Mouse (Mus musculus) forebrain, embryonic 12.5 days (tissue): ENCODE results near the gene Ppp2r5a. TPM values are rescaled to one million over a fixed set of nuclear protein-coding genes. Genes with fewer than 3 reads are reported as not detected.
"Not testable (repeated sequence)": the region's sequence is repeated elsewhere in the genome, so short reads cannot be mapped to it uniquely, and the experiment has no call there.

Experiments
- ATAC-seq: fragments of 200-750 bp; cut with Nextera tagmentation; 2 replicates; pipeline ENCODE4 v1.8.0; 2017; ENCODE audit warnings: moderate TSS enrichment; ENCODE audit not compliant: low FRiP score
- H3K27ac ChIP-seq: fragments of 300-500 bp; sonication (generic); 2 replicates; pipeline ENCODE4 v1.5.1; 2016; ENCODE audit warnings: mild to moderate bottlenecking
- H3K27me3 ChIP-seq: fragments of 300-500 bp; sonication (generic); 2 replicates; pipeline ENCODE4 v1.6.1; 2016; ENCODE audit warnings: mild to moderate bottlenecking
- H3K36me3 ChIP-seq: fragments of 300-500 bp; sonication (generic); replicated peaks from 2 replicates; pipeline ENCODE4 v1.6.1; 2016; ENCODE audit warnings: mild to moderate bottlenecking
- H3K4me1 ChIP-seq: fragments of 300-500 bp; sonication (generic); 2 replicates; pipeline ENCODE4 v1.6.1; 2016
- H3K4me2 ChIP-seq: fragments of 300-500 bp; sonication (generic); 2 replicates; pipeline ENCODE4 v1.6.1; 2016; ENCODE audit warnings: mild to moderate bottlenecking, moderate library complexity
- H3K4me3 ChIP-seq: fragments of 300-500 bp; sonication (generic); replicated peaks from 2 replicates; pipeline ENCODE4 v1.5.1; 2016; ENCODE audit warnings: mild to moderate bottlenecking
- H3K9ac ChIP-seq: fragments of 300-500 bp; sonication (generic); 2 replicates; pipeline ENCODE4 v1.6.1; 2016; ENCODE audit warnings: mild to moderate bottlenecking
- H3K9me3 ChIP-seq: fragments of 300-500 bp; sonication (generic); 2 replicates; pipeline ENCODE4 v1.6.1; 2016
- WGBS: fragments of 180-500 bp; shearing (Covaris S2); methylation state at CpG from one replicate; pipeline ENCODE4 v1.1.7; 2016; 5-methylcytosine and 5-hydroxymethylcytosine counted together
- polyA plus RNA-seq: library from polyadenylated mRNA; unstranded; fragments of >200 nt; fragmentation: Nextera tagmentation; extraction: Ambion mirVana; gene quantifications from 2 replicates; pipeline ENCODE4 v1.2.1, GENCODE M21; 2016

Ppp2r5a gene
- polyA plus RNA-seq, 1 experiment from 2014 or later, result 12.2 TPM

DNA sequence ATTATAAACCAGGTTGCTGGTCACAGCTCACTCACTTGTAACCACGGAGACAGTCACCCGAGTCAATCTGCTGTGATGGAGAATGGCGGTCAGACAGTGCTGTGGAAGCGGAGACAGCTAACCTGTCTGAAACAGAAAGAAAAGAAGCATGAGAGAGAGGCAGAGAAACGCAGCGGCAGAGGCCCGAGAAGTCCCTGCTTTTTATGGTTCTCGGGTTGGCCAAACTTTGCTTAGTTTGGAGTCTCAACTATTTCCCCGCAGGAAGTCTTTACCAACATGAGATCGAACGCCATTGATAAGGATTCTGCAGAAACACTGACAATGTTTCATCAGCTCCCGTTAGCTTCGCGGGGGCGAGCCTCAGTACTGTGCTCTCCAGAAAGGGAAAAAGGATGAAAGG, 29.0 kb upstream of the Ppp2r5a start:
- Histone ChIP-seq H3K9ac (no peak overlapping the region), H3K4me2 (no peak overlapping the region), H3K27me3 (no peaks in the 10 kb centered on the region), H3K4me3 (no peak overlapping the region), H3K9me3 (no peaks in the 10 kb centered on the region), H3K4me1 (peaks cover 18% of the 10 kb centered on the region), H3K27ac (no peak overlapping the region), H3K36me3 (no peaks in the 10 kb centered on the region)
- no peak for ATAC-seq
- 85% methylated on average over 15 of the region's 15 CpGs for WGBS

GRCm38 (mm10) chr1:191430121-191430520, 27.0 kb upstream of the Ppp2r5a start:
- no peak for ATAC-seq
- H3K9me3 ChIP-seq, result no peaks in the 10 kb centered on the region
- no peak overlapping the region for H3K4me2 ChIP-seq
- no peaks in the 10 kb centered on the region for H3K4me1 ChIP-seq
- WGBS, result 80% methylated on average over 7 of the region's 7 CpGs
- no peak overlapping the region for H3K9ac ChIP-seq
- no peak overlapping the region for H3K4me3 ChIP-seq
- no peaks in the 10 kb centered on the region for H3K27me3 ChIP-seq
- no peaks in the 10 kb centered on the region for H3K36me3 ChIP-seq
- no peak overlapping the region for H3K27ac ChIP-seq

DNA sequence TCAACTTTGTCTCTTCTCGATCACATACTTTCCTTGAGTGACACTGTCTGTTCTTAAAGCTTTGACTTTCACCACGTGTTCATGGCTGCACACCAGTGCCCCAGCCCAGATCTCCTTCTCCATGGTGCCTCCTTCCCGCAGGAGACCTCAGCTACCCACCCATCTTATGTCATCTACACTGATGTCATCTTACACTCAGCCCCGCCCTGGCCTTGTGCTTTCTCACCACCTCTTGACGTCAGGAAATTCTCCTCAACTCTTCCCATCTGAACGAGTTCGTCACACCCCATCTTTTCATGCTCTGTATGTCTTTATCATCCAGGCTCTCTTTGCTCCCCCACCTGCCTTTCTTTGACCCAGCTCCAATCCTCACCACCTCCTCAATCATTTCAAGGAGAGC, 22.8 kb upstream of the Ppp2r5a start:
- 82% methylated on average over 7 of the region's 7 CpGs for WGBS
- no peaks in the 10 kb centered on the region for H3K27me3 ChIP-seq
- ATAC-seq, result no peak

GRCm38 (mm10) chr1:191423201-191423600, 20.1 kb upstream of the Ppp2r5a start:
- Histone ChIP-seq H3K4me2 (no peak overlapping the region), H3K4me1 (0 out of 2 replicates have a peak, but pooled peaks cover 5% of the 10 kb centered on the region), H3K4me3 (no peak overlapping the region), H3K9ac (no peak overlapping the region), H3K36me3 (no peaks in the 10 kb centered on the region), H3K27me3 (no peaks in the 10 kb centered on the region), H3K27ac (no peak overlapping the region), H3K9me3 (no peaks in the 10 kb centered on the region)
- no peak for ATAC-seq
- 75% methylated on average over 2 of the region's 2 CpGs for WGBS

More for the DNA sequence above, 22.8 kb upstream of the Ppp2r5a start:
- Histone ChIP-seq H3K4me1 (no peaks in the 10 kb centered on the region), H3K9ac (no peak overlapping the region), H3K27ac (no peak overlapping the region), H3K9me3 (no peaks in the 10 kb centered on the region), H3K4me3 (no peak overlapping the region), H3K36me3 (no peaks in the 10 kb centered on the region), H3K4me2 (no peak overlapping the region)

DNA sequence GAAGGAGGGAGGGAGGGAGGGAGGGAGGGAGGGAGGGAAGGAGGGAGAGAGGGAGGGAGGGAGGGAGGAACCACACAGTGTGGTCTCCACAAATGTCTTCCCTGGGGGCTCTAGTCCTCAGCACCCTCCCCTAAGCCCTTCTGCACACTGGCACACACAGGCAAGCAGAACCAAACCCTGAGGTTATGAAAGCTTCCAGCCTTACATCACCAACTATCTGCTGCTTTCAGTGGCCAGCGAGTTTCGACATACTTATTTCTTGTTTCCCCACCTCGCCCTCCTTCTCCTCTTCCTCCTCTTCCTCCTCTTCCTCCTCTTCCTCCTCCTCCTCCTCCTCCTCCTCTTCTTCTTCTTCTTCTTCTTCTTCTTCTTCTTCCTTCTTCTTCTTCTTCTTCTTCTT, 19.6 kb upstream of the Ppp2r5a start:
- WGBS, result 73% methylated on average over 3 of the region's 3 CpGs
- ATAC-seq, H3K27me3 ChIP-seq, H3K27ac ChIP-seq, H3K9ac ChIP-seq, H3K9me3 ChIP-seq, H3K36me3 ChIP-seq, H3K4me1 ChIP-seq, H3K4me2 ChIP-seq, H3K4me3 ChIP-seq: not testable (repeated sequence)

DNA sequence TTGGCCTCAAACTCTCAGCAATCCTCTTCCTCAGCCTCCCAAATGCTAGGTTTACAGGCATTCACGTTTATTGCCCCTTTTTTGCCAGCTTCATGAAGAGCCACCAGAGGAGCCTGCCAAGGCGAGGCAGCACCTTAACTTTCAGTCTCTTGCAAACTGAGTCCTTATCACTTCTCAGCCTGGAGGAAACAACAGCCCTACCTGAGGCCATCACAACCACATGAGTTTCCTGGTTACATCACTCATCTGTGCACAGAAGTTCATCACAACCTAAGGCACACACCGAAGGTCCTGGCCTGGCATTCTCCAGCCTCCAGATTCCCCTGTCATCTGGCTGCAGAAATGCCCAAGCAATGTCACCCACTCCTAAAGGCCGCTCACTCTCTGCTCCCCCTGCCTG, 19.1 kb upstream of the Ppp2r5a start:
- no peaks in the 10 kb centered on the region for H3K27me3 ChIP-seq
- H3K4me1 ChIP-seq, result 0 out of 2 replicates have a peak, but pooled peaks cover 5% of the 10 kb centered on the region
- no peak overlapping the region for H3K4me2 ChIP-seq
- WGBS, result 66% methylated on average over 4 of the region's 4 CpGs
- no peak overlapping the region for H3K27ac ChIP-seq
- no peaks in the 10 kb centered on the region for H3K9me3 ChIP-seq
- no peaks in the 10 kb centered on the region for H3K36me3 ChIP-seq
- H3K4me3 ChIP-seq, result no peak overlapping the region
- ATAC-seq, result no peak
- H3K9ac ChIP-seq, result no peak overlapping the region

- 0 out of 2 replicates have a peak, but pooled peaks cover 7% of the 10 kb centered on the region for H3K4me1 ChIP-seq
- H3K27me3 ChIP-seq, result no peaks in the 10 kb centered on the region
- no peak for ATAC-seq
- H3K36me3 ChIP-seq, result no peaks in the 10 kb centered on the region
- no peak overlapping the region for H3K9ac ChIP-seq
- WGBS, result 58% methylated on average over 1 of the region's 1 CpGs
- H3K9me3 ChIP-seq, result no peaks in the 10 kb centered on the region
- no peak overlapping the region for H3K4me3 ChIP-seq
- no peak overlapping the region for H3K27ac ChIP-seq
- no peak overlapping the region for H3K4me2 ChIP-seq
Measured at GRCm38 (mm10) chr1:191421426-191421999, 18.4 kb upstream of the Ppp2r5a start.

- 0 out of 2 replicates have a peak, but pooled peaks cover 7% of the 10 kb centered on the region for H3K4me1 ChIP-seq
- no peak overlapping the region for H3K4me2 ChIP-seq
- no peak overlapping the region for H3K4me3 ChIP-seq
- H3K9ac ChIP-seq, result no peak overlapping the region
- H3K9me3 ChIP-seq, result no peaks in the 10 kb centered on the region
- H3K27me3 ChIP-seq, result no peaks in the 10 kb centered on the region
- ATAC-seq, result no peak
- no peak overlapping the region for H3K27ac ChIP-seq
- 69% methylated on average over 6 of the region's 6 CpGs for WGBS
- no peaks in the 10 kb centered on the region for H3K36me3 ChIP-seq
Measured at GRCm38 (mm10) chr1:191420930-191421404, 17.9 kb upstream of the Ppp2r5a start.

DNA sequence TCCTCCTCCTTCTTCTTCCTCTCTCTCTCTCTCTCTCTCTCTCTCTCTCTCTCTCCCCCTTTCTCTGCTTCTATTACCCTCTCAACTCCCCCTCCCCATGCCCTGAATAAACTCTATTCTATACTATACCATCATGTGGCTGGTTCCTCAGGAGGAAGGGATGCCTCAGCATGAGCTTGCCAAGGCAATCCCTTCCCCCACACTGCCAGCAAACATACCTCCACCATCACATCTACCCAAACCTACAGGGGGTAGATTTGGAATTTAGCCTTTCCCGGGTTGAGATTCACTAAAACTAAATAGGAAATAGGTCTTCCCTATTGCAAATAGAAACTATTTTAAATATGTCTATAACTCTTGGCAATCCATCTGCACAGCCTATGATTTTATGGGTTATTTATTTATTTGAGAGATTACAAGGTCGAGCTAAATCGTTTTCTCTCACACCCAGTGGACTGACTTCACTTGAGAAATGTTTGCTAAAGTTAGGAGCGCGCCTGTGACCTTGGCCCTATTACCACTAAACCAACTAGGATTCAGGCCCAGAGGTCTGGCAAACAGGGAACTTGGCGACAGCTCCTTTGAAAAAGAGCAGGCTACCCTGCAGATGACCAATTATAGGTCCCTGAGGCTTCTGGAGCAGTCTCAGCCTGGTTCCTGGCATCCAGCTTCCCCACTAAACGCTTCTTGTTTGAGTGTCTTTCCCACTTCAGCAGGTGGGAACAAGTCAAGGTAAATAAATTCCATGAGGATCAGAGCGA, 17.1 kb upstream of the Ppp2r5a start:
- 55% methylated on average over 8 of the region's 8 CpGs for WGBS
- no peaks in the 10 kb centered on the region for H3K9me3 ChIP-seq

DNA sequence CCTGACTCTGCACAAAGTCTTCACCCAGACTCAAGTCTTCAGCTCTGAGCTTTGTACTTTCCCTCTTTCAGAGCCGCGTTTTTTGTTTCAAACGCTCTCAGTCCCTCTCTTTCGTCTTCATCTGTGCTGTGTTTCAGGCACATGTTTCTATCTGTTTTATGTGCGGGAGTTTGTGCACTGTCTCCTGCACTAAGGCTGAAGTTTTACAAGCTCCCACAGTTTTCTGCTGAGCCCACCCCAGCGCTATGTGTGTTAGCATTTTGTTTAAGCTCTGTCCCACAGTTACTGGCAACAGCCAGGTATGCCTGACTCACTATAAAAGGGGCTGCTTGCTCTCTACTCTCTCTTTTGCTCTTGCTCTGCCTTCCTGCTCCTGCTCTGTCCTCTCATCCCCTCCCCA, 16.3 kb upstream of the Ppp2r5a start:
- H3K4me1 ChIP-seq, result 0 out of 2 replicates have a peak, but pooled peaks cover 7% of the 10 kb centered on the region
- H3K27me3 ChIP-seq, result no peaks in the 10 kb centered on the region
- 64% methylated on average over 6 of the region's 6 CpGs for WGBS
- no peak overlapping the region for H3K27ac ChIP-seq
- H3K4me2 ChIP-seq, result no peak overlapping the region
- ATAC-seq, result no peak
- H3K9ac ChIP-seq, result no peak overlapping the region
- H3K36me3 ChIP-seq, result no peaks in the 10 kb centered on the region
- H3K9me3 ChIP-seq, result no peaks in the 10 kb centered on the region
- H3K4me3 ChIP-seq, result no peak overlapping the region

More for the DNA sequence above, 17.1 kb upstream of the Ppp2r5a start:
- no peak overlapping the region for H3K4me2 ChIP-seq
- no peaks in the 10 kb centered on the region for H3K36me3 ChIP-seq
- no peaks in the 10 kb centered on the region for H3K27me3 ChIP-seq
- H3K4me3 ChIP-seq, result no peak overlapping the region
- ATAC-seq, result no peak
- 0 out of 2 replicates have a peak, but pooled peaks cover 7% of the 10 kb centered on the region for H3K4me1 ChIP-seq
- H3K9ac ChIP-seq, result no peak overlapping the region
- H3K27ac ChIP-seq, result no peak overlapping the region

DNA sequence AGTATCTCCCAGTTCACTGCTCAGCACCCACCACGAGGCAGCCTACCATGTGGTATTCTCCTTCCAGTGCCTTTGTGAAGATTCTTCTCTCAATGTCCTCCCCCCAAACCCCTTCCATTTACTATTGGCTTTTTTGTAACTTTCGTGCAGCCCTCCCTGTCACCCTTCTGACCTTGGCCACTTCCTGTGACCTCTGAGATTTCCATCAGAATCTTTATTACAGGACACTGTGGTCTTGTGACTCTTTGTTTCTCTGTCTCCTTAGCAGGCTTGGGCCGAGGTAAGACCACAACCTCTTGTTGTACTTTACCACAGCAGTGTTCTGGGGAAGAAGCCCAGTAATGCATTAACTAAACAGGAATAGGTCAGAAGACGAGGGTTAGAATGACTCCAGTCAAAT, 15.9 kb upstream of the Ppp2r5a start:
- H3K36me3 ChIP-seq, result no peaks in the 10 kb centered on the region
- H3K27ac ChIP-seq, result no peak overlapping the region
- WGBS, result 75% methylated on average over 4 of the region's 4 CpGs
- no peak overlapping the region for H3K9ac ChIP-seq
- ATAC-seq, result no peak
- 0 out of 2 replicates have a peak, but pooled peaks cover 7% of the 10 kb centered on the region for H3K4me1 ChIP-seq
- no peak overlapping the region for H3K4me2 ChIP-seq
- H3K4me3 ChIP-seq, result no peak overlapping the region
- no peaks in the 10 kb centered on the region for H3K27me3 ChIP-seq
- no peaks in the 10 kb centered on the region for H3K9me3 ChIP-seq

DNA sequence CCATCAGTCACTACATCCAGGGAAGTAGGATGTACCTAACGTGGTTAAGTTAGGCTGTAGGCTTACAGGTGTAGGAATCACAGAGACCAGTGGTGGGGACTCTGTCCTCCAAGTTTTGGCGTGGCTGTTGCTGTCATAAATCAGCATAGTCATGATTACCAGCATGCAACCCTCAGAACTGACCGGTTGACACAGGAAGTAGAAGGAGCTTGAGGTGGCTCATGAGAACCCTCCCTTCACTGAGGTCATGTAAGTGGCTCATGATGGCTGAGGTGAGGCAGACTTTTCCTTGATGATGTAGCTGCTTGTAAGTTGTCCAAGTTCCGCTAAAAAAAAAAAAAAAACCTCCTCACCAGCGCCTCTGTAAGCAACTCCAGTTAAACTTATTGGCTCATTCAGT, 14.0 kb upstream of the Ppp2r5a start:
- H3K9me3 ChIP-seq, result no peaks in the 10 kb centered on the region
- 0 out of 2 replicates have a peak, but pooled peaks cover 7% of the 10 kb centered on the region for H3K4me1 ChIP-seq
- no peaks in the 10 kb centered on the region for H3K27me3 ChIP-seq
- H3K9ac ChIP-seq, result no peak overlapping the region
- no peaks in the 10 kb centered on the region for H3K36me3 ChIP-seq
- 85% methylated on average over 5 of the region's 5 CpGs for WGBS
- no peak overlapping the region for H3K4me3 ChIP-seq
- no peak for ATAC-seq
- no peak overlapping the region for H3K27ac ChIP-seq
- H3K4me2 ChIP-seq, result no peak overlapping the region

GRCm38 (mm10) chr1:191416611-191417010, 13.5 kb upstream of the Ppp2r5a start:
- H3K9ac ChIP-seq, result no peak overlapping the region
- H3K4me1 ChIP-seq, result 0 out of 2 replicates have a peak, but pooled peaks cover 7% of the 10 kb centered on the region

More at GRCm38 (mm10) chr1:191416611-191417010, 13.5 kb upstream of the Ppp2r5a start:
- H3K36me3 ChIP-seq, result no peaks in the 10 kb centered on the region
- H3K27ac ChIP-seq, result no peak overlapping the region
- 20% methylated on average over 3 of the region's 3 CpGs for WGBS
- no peaks in the 10 kb centered on the region for H3K9me3 ChIP-seq
- no peak overlapping the region for H3K4me3 ChIP-seq
- no peak overlapping the region for H3K4me2 ChIP-seq
- ATAC-seq, result no peak
- H3K27me3 ChIP-seq, result no peaks in the 10 kb centered on the region
